Mouse (Mus musculus) kidney, postnatal 4 days (tissue): Measurements from ENCODE around the gene Lin9.
A peak's percentile ranks its signal among the peaks of the same experiment; 100 is the strongest.
"Not testable (repeated sequence)": the region's sequence is repeated elsewhere in the genome, so short reads cannot be mapped to it uniquely, and the experiment has no call there.

Source experiments
- DNase-seq, 2 experiments: peaks; one replicate each; pipeline ENCODE4 v3.0.0; 2021; ENCODE audit warnings: mixed read lengths in 2 of 2

Lin9 gene

DNA sequence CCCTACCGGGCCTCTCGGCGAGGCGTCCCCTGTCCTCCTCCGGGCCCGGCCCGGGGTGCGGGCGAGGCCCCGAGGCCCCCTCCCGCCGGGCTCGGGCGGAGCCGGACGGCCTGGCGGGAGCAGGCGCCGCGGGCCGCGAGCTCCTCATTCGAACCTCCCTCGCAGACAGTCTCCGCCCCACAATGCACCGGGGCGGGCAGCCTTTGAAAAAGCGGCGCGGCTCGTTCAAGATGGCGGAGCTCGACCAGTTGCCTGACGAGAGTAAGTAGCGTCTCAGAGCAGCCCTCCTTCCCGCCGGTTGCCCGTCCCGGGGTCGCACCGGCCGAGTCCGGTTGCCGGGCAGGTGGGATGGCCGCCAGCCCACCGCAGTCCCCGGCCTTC lies at the start of gene Lin9:
Gene Lin9, plus strand, starts transcription at position 14 of the 381 bp plus-strand sequence.
- DNase-seq, result peak; percentile 95 to 96

DNA sequence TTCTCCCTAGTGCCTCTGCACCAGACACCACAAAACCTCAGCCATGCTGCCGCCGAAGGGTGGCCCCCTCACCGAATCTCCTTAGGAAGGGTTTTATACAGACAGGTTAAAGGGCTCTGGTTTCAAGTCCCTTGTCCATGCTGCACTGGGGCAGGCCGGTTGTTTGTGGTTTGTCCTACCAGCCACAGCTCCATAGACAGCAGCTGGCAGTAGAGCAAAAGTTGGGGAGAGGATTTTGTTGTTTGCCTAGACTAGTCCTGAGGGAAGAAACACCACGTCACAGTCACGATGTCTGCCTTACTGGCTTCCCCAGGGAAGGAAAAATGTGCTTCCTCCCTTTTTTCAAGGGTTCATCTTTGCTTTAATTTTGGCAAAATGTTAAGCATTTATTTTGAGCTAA lies 40.4 kb upstream of the Lin9 start:
- no peak for DNase-seq

GRCm38 (mm10) chr1:180601806-180602205 lies 39.1 kb upstream of the Lin9 start:
- DNase-seq, result no peak

DNA sequence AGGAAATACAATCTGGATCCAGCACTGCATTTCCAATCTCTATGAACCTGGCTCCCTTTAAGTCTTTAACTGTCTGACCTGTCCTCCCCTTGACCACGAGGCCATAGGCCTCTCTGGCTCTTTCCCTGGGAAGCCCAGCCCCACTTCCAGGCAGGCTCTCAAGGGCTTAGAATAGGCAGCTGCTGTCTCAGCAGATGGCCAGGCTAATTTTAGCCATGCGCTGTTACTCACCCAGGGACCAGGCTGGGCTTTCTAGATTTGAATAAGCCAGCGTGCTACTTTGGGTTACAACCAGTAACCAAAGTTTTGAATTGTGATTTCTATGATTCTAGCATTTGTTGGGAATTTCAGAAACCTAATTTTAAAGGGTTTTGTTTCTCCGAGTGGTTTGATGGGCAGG lies 36.4 kb upstream of the Lin9 start:
- peak; percentile 10 to 24 for DNase-seq

DNA sequence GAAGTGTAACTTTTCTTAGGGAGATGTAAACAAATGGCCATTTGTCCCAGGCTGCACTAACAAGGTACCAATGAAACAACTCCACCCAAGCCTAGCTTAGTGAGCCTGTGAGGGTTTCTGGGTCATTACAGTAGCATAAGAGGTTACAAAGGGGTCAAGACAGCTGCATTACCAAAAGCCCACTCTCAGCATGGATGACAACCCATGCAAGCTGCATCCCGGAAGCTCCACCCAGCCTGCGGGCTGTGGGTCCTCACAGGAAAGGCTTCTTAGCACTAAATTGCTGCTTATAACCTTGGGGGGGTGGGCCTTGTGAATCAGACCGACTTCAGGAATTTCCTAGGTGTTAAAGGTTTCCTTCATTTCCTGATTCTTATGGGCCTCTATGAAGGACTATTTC lies 34.8 kb upstream of the Lin9 start:
- DNase-seq, result no peak

DNA sequence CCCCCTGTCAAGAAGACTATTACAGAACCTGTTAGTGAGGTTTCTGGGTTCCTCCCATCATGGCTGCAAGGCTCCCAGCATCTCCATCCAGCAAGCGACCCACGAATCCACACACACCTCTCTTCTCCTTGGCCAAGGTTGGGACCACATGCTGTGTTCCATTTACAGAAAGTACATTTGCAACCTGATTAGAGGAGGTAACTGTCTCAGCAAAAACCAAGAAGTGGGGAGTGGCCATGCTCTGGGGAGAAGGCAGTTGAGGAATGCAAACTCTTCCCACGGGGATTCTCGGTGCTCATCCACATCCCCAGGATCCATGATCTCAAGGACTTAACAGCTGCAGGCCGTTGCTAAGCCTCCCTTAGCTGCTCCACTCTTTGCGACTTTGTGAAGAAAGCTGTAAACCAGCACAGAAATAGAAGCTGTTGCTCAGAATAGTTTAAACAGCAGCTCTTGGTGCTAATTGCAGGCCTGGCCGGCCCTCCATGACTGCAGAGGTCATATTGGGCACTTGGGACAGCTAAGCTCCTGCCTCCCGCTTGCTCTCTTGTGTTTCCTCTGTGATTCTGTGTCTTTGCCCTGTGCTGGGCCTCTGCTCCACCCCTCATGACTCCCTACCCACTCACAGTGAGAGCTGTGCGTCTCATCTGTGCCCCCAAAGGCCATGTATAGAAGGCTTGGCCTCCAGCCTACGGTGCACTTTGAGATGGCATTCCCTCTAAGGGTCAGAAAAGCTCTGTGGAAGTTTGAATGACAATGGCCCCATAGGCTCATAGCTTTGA lies 34.0 kb upstream of the Lin9 start:
- DNase-seq, result no peak

- DNase-seq, result no peak
Observed at GRCm38 (mm10) chr1:180607578-180607879, 33.4 kb upstream of the Lin9 start.

DNA sequence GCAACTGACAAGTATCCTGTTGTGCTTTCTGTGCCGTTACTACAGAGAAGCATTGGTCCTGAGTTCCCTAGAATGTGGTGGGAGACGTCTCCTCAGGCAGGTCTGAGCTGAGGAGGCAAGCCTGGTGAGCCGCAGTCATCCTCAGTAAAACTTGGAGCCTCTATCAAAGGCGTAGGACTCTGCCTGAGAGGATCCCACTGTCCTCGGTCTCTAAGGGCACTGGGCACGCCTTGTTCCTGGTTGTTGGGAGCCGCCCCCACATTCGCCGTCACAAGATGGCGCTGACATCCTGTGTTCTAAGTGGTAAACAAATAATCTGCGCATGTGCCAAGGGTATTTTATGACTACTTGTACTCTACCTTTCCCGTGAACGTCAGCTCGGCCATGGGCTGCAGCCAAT lies 29.1 kb upstream of the Lin9 start:
- DNase-seq, result not testable (repeated sequence)

- no peak for DNase-seq
Observed at GRCm38 (mm10) chr1:180616762-180617161, 24.2 kb upstream of the Lin9 start.

DNA sequence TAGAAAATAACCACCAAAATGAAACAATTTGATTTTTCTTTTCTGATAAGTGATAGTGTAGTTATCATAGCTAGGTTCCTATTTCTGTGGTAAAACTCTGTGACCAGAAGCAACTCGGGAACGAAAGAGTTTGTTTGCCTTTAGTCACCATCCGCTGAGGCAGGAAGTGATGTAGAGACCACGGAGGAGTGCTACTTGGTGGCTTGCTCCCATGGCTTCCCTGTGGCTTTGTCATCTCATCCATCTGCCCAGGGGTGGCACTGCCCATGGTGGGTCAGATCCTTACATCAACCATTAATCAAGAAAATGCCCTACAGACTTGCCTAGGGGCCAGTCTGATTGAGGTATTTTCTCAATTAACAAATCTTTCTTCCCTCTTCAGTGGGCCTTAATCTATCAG lies 18.6 kb upstream of the Lin9 start:
- no peak for DNase-seq

DNA sequence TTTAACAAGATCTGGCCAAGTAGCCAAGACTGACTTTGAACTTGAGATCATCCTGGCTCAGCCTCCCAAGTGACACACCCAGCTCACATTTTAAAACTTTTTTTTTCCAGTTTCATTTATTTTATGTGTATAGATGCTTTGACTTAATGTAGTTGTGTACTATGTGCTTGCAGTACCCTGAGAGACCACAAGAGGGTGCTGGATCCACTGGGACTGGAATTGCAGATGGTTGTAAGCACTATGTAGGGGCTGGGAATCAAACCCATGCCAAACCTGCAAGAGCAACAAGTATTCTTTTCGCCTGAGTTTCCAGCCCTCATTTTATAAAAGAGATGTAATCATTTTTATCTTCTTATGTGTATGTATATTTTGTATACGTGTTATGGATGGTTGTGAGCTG lies 17.0 kb upstream of the Lin9 start:
- peak; percentile 11 to 24 for DNase-seq

GRCm38 (mm10) chr1:180626141-180626540 lies 14.8 kb upstream of the Lin9 start:
- DNase-seq, result peak; percentile 62 to 72

GRCm38 (mm10) chr1:180637796-180638195 lies 3.2 kb upstream of the Lin9 start:
- not testable (repeated sequence) for DNase-seq

DNA sequence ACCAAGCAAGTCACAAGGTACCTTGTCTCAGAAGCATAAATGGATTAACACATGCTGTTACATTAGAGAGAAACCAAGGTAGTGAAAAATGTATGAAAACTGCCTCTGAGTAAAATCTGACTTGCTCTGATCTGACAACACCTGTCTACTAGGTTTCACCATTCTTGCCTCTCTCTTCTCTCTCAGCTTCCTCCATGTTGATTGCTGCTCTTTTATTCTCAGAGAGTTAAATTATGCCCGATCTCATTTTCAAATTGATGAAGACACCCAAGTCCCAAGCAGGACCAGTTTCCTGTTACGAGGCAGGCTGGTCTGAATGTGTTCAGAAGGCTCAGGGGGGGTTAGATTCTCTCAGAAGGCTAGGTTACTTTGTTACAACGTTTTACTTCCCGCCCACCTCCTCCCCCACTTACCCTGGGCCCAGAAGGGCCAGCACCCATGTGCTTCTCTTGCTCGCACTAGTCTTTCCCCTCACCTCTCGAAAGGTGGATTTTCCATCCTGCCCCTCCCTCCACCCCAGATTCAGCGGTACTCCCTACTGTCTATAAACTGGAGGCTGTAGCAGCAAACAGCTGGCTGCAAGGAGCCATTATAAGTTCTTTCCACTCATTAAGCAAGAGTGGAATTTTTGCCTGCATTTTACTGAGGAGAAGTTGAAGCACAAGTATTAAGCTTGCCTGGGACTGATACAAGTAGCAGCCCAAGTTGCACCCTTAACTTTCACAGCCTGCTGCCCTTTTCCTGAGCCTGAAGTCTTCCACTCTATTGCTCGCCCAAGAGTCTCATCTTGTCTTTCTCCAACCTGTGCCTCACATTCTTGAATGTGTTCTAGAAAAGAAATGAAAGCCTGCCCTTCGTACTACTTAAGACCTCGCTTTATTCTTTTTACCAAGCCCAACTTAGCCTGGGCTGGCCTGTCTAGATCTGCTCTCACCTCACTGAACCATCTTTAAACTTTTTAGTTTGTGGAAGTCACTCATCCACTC lies 1.2 kb upstream of the Lin9 start:
- peak in 1 of 2 experiments; percentile 14 for DNase-seq

- DNase-seq, result peak; percentile 60 to 74
Observed at GRCm38 (mm10) chr1:180640605-180641125, 285 bp upstream of the Lin9 start.

- peak; percentile 57 to 67 for DNase-seq
Observed at GRCm38 (mm10) chr1:180641518-180642227, 723 bp downstream of the Lin9 start.

- no peak for DNase-seq
Observed at GRCm38 (mm10) chr1:180642228-180642564, 1.2 kb downstream of the Lin9 start.

DNA sequence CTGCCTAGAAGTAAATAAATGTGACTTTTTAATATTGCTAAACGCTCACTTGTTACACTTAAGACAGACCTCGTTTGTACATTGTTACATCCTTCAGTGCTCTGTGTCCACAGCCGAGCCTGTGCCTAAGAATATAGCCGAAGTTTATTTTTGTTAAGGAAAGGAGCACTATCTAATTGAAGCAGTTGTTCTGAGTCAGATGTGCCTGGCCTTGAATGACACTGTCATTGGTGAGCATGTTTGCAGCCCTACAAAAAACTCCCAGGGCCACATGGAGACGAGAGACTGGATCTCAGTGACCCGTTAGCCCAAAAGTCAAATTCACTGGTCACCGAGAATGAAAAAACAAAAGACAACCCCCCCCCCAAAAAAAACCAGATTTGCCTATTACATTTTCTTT lies 50.3 kb downstream of the Lin9 start:
- no peak for DNase-seq

GRCm38 (mm10) chr1:180696626-180697352 lies 55.8 kb downstream of the Lin9 start, which contains the start of gene Mixl1:
Gene Mixl1 (minus strand): TSS chr1:180697034.
- DNase-seq, result peak; percentile 40 to 56

DNA sequence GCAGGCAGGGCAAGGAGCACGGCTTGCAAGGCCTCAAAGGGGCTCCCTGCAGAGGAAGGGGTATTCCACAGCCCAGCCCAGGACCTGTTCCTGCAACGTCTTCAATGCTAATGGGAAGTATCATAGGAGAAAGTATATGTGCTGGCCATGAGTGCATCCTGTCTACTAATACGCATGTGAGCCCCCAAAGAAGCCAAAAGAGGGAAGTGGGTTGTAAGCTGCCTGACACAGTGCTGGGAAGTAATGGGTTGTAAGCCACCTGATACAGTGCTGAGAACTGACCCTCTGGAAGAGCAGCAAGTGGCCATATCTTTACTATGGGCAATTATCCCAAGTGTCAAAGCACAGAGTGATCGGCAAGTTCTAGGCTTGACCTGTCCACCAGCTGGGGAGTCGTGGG lies 57.1 kb downstream of the Lin9 start:
- no peak for DNase-seq

- DNase-seq, result peak in 1 of 2 experiments; percentile 21
Observed at GRCm38 (mm10) chr1:180703400-180703799, 62.5 kb downstream of the Lin9 start.

- DNase-seq, result no peak
Observed at GRCm38 (mm10) chr1:180707368-180707767, 66.4 kb downstream of the Lin9 start.
